Mouse (Mus musculus): ENCODE measurements around the gene Ppfia3.
A peak's percentile ranks its signal among the peaks of the same experiment; 100 is the strongest.
"Not testable (repeated sequence)": the region's sequence is repeated elsewhere in the genome, so short reads cannot be mapped to it uniquely, and the experiment has no call there.

Gene Ppfia3

DNA sequence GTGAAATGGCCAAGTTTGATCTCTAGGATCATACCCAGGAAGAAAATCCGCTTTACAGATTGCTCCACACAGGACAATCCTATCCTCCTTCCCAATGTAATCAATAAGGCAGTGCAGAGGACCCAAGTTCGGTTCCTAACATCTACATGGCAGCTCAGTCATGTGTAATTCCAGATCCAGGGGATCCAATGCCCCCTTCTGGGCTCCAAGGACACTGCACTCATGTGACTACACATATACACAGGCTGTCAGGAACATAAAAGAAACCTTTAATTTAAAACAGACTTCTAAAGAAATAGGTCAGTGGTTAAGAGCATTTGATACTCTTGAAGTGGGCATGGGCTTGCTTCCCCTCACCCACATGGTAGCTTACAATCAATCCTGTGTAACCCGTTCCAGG, 19.3 kb upstream of the Ppfia3 start:
- DNase-seq (ENCODE audit: low spot score): no peak

DNA sequence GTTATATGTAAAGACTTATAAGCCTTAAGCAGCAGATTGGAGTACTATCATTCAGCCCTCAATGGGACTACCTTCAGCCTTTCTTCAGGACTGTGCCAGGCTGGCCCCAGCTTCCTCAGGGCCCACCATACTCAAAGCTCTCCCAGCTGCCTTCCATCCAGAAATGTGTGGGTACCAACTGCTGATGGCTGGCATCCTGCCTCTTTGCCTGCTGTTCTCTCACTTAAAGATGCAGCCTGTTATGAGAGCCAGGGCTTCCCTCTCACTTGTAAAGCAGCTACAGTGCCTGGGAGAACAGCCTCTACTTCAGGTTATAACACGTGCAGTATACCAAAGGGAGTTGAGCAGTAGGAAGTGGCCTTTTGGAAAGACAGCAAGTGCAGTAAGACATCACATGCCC, 9.2 kb upstream of the Ppfia3 start:
- no peak for DNase-seq (ENCODE audit: low spot score)

DNA sequence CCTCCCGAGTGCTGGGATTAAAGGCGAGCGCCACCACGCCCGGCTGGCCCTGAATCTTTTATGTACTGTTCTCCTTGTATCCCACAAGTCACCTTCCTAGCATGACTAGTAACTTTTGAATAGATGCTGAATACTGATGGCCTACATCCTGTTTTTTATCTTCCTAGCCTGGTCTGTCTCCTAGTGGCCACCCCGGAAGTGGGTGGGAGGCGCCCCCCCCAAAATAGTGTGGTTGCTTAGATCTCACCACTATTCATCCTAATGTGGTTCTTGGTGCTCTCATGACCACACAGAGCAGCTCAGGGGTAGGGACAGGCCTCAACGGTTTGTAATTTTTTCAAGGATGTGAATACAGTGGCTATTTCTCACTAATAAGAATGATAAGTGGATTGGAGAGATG, 7.8 kb upstream of the Ppfia3 start:
- no peak for DNase-seq (ENCODE audit: low spot score)

DNA sequence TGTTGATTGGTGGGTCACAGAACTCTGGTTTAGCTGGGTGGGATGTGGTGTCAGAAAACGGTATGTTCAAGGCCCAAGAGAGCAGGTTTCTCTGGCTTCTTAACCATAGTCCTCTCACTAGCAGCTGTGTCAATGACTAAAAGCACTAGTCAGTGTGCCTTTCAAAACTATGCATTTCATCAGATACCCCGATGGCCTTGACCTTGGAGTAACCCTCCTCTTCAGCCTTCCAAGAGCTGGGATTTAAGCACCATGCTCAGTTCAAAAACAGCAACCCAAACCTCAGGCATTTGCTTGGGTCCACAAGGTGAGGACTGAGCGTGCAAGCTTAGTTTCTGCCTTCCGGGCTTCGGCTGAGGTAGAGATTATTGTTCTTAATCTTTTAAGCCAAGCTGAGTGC, 5.6 kb upstream of the Ppfia3 start:
- DNase-seq (ENCODE audit: low spot score): no peak

DNA sequence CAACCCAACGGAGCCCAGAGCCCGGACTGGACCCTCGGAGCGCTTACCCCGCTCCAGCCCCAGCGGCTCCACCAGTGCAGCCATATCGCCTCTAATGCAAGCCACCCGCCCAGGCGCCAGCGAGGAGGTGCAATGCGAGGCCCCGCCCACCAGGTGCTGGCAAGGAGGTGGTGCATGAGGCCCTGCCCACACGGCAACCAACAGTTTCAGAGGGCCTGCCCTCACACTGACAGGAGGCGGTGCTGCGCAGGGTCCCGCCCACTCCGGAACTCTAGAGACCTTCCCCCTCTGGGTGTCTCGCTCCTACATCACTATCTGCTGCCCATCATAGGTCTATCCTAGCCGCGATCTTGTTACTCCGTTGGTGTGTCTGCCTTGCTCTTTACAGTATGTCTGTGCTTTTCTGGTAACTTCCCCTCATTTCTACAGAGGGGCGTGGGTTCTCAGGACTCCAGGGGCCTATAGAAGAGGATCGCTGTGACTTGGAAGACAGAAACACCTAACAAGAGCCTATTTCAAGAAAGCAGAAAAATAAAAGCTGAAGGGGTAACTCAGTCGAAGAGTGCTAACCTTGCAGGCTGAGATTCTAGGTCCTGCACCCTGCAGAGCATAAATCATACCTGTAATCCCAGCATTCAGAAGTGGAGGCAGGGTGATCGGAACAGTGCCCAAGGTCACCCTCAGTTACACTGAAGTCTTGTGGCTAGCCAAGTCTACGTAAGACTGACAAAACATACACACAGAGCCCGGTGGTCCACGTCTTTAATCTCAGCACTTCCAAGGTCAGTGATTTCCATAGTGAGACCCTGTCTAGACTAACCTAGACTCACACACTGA, 3.9 kb upstream of the Ppfia3 start, which contains the start of gene Lin7b:
Gene Lin7b (minus strand): TSS at position 109 of the 837 bp plus-strand sequence.
- DNase-seq (ENCODE audit: low spot score): peak; percentile 87

DNA sequence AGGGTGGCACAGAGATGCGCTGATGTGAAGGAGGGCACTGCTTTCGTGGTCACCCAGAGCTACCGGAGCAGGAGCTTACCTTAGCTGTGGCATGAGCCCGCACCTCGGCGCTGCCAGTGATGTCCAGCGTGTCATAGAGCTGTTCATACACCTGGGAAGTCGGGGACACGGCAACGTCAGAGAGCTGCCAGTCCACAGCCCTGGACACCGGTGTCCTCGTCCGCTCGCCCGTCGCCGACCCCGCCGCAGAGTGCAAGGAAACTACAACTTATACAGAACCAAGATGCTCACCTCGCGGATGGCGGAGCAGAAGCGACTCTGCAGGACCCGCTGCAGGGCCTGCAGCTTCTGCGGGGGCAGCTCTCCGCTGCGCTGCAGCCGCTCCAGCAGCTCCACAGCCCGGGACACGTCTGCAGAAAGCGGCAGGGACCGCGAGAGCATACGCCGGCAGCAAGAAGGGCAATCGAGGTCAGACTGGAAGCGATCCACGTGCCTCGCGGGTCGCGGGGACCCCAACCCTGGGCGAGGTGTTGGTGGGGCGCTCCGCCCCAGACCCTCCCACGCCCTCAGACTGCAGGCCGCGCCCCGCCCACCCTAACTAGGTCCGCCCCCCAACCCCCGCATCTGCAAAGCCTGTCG, 3.1 kb upstream of the Ppfia3 start:
- DNase-seq (ENCODE audit: low spot score): no peak

DNA sequence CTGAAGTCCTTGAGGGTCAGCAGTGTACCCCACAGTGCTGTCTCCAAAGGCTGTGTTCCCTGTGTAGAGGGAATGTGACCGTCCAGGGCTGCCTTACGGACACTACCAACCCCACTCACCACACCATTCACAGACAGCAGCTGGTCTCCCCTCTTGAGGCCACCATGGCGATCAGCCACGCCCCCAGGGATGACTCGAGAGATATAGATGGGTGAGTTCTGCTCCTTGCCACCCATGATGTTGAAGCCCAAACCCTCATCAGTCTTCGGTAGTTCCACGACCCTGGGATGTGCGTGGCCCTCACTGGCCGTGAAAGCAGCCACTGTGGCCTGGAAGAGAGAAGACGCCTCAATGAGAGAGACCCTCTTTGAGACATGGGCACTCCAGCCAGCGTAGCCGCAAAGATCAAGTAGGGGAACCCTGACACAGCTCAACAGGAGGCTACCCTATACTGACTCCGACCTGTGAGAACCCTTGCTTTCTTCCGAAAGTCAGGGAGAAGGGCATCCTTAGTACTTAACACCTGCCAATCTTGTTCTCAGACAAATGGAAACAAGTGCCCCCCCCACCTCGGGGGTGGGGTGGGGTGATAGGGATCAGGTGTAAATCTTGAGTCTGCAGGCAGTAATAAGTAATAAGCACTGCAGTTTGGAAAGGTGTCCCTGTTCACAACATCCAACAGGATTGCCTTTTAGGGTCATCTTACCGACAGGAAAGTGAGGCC, 2.4 kb upstream of the Ppfia3 start:
- no peak for DNase-seq (ENCODE audit: low spot score)

DNA sequence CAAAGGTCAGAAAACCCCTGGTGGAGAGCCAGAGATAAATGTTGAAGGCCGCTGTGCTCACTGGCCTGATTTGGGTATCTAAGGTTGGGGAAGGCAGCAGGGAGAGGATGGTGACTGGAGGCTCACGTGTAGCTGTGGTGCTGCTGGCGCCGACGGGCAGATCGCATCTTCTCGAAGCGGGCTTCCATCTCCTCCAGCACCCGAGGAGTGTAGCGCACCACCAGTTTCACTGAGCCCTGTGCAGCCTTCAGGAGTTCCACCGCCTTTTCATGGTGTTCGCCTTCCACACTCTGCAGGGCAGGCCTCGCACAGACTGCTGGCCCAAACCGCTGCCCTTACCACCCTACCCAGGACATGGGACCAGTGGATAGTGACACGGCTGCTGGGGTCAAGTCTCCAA, 1.4 kb upstream of the Ppfia3 start:
- DNase-seq (ENCODE audit: low spot score): no peak

DNA sequence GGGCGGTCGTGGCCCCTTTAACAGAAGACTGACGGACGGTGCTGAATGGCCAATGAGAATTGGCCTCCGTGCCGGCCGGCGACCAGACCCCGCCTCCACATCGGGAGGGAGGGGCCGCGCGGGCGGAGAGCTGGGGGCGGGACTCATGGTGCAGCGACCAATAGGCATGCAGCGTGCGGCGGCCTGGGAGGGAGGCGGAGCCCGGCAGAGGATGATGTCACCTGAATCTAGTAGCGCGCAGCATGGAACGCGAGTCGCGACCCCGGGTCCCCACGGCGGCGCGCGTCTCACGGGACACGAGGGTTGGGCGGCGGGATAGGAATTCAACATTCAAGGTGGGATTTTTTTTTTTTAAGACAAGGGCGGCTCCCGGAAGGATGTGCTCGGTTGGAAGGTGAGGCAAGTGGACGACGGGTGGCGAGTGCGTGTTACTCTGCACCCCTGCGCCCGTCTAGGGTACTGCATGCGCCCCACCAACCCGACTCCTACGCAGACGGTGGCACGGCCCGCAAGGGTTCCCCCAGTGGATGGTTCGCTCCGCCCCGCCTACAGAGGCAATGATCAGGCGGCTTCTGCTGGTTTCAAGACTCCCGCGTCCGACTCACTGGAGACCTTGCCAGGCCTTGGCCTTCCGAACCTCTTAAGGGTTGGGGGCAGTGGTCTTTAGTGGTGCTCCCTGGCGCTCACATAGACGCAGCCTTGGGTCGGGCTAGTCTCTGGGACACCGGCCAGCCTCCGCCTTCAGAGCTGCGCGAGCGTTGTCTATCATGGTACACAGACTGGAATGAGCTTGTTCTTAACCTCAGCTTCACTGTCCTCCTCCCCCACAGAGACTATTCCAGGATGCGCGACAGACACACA, 431 bp upstream of the Ppfia3 start:
- peak; percentile 95 for DNase-seq (ENCODE audit: low spot score)

DNA sequence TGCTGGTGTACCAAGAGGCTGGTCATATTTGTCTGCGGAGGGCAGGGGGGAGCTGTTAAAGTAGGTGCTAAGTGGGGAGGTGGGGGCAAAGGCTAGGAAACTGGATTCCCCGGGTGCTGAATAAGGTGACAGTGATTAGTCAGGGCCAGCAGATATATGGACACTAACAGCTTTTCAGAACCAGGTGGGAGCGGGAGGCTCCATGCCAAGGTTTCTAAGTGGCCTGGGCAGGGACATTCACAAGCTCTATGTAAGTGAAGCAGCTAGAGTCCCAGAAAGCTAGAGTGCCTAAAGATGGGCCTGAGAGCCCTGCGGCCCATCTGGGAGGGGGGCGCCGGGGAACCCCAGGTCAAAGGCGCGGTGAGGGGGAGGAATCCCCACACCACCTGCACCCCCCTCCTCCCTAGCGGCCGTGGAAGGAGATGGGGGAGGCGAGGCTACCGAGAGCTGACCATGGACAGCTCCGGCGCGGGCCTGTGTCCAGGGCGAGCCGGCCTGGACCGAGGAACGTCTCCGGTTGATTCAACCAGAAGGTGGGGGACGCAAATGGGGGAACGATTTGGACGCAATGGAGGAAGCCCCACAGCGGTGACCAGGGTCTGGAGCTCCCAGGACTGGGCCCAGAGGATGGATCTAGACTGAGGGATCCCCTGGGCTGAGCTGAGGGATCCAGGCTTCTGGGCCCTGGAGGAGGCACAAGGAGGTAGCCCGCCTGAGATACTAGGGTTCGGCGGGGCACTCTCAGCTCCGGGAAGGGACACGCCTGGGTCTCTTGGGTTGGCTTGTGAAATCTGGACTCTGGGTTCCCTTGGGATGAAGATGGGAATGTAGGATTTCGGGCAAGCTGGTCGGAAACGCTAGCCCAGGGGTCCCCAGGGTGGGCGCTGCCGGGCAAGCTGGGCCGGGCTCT, 822 bp downstream of the Ppfia3 start:
- no peak for DNase-seq (ENCODE audit: low spot score)

DNA sequence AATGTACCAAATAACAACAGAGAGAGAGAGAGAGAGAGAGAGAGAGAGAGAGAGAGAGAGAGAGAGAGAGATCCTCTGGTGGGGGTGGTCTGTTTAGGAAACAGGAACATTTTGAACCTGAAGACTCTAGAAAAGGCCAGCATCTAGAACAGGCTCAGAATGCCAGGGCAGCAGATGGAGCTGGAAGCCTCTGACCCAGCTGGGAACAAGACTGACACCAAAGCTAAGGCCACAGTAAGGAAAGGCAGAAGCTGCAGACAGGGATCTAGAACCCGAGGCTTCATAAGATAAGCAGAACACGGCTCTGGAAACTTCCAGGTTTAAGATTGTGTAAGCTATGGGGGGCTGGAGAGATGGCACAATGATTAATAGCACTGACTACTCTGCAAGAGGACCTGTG, 2.8 kb downstream of the Ppfia3 start:
- no peak for DNase-seq (ENCODE audit: low spot score)

DNA sequence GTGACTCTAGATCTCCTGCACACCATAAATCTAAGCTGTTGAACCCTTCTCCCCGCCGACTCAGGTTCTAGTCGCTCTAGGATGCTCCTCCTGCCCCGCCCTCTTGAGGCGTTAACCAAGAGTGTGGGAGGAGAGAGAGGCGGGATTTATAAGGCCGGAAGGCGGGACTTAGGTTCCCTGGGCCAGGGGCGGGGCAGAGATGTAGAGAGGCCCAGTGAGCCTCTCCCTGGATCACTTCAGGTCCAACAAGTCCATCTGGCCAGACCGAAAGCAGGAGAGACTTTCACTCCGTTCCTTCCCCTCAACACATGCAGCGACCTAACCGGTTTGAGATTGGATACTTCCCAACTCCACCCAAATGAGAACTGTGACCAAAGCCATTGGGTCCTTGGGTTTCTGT, 4.0 kb downstream of the Ppfia3 start:
- peak; percentile 55 for DNase-seq (ENCODE audit: low spot score)

DNA sequence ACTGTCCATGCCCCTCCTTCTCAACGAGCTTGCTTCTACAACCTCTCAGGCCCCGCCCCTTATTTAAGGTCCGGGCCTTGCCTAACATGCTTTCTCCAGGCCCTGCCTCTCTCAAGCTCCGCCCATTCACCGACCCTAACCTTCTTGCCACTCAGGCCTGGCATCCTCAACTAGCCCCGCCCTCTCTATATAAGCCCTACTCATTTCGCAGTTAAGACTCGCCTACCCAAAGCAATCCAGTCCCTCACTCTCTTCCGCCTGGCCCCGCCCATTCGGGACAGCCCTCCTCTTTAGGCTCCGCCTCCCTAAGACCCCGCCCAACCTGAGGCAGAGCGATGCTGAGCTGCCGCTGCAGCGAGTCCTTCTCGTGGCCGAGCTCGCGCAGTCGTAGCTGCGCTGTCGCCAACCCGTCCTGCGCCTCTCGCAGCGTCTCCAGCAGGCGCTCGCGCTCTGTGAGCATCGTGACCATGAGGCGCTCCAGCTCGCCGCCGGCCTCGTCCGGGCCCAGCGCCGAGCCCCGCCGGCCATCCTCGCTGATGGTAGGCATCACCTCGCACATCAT, 5.5 kb downstream of the Ppfia3 start:
- DNase-seq (ENCODE audit: low spot score): peak; percentile 85

DNA sequence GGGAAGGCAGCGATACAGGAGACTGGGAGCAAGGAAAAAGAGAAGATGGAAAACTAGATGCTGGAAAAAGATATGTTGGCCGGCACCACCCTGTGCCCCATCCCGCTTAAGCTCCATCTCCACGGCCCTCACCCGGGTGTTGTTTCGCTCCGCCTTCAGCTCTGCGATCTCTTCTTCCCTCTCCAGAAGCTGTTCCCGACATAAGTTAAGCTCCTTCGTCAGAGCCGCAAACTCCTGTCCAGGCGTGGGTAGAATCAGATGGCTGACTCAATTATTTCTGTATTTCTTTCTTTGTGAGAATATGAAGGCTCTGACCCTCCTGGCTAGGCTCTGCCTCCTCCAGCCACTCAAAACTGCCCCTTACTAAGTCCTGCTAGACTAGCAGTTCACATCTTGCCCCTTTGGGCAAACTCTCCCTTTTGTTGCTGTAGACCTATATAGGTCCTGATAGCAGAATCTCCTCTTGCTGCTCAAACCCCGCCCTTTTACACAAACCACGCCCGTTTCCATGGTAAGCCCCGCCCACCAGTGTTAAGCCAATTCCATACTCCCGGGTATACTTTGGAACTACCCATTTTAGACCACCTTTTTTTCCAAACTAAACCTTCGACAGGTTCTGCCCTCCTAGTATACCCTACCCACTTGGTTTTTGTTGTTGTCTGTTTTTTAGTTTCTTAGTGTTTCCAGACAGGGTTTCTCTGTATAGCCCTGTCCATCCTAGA, 6.3 kb downstream of the Ppfia3 start:
- no peak for DNase-seq (ENCODE audit: low spot score)

DNA sequence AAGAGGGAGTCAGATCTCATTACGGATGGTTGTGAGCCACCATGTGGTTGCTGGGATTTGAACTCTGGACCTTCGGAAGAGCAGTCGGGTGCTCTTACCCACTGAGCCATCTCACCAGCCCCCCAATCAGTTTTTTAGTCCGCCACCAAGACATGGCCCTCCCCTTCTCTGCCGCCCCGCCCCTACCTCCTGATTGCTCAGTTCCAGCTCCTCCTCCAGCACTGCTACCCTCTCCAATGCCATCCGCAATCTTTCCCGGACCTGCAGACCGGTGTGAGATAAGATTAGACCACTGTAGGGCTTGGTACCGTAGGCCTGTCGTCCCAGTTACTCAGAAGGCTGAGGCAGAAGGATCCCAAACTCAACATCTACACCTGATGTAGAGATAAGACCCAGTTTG, 7.7 kb downstream of the Ppfia3 start:
- not testable (repeated sequence) for DNase-seq (ENCODE audit: low spot score)

DNA sequence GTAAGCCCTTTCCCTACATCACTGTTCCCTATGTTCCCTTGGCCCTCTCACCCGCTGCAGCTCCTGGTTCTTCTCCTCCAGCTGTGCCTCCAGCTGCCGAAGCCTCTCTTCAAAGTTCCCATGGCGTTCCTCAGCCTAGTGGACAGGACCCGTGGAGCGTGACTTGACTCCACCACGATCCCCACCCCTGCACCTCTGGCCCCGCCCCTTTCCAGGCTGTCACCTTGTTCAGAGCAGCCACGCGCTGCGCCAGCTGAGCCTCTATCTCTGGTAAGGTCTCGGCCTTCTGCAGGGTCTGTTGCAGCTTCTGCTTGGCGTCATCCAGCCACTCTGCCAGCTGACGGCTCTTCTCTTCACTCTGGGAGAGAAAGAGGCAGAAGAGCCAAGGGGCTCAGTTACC, 10.7 kb downstream of the Ppfia3 start:
- no peak for DNase-seq (ENCODE audit: low spot score)

DNA sequence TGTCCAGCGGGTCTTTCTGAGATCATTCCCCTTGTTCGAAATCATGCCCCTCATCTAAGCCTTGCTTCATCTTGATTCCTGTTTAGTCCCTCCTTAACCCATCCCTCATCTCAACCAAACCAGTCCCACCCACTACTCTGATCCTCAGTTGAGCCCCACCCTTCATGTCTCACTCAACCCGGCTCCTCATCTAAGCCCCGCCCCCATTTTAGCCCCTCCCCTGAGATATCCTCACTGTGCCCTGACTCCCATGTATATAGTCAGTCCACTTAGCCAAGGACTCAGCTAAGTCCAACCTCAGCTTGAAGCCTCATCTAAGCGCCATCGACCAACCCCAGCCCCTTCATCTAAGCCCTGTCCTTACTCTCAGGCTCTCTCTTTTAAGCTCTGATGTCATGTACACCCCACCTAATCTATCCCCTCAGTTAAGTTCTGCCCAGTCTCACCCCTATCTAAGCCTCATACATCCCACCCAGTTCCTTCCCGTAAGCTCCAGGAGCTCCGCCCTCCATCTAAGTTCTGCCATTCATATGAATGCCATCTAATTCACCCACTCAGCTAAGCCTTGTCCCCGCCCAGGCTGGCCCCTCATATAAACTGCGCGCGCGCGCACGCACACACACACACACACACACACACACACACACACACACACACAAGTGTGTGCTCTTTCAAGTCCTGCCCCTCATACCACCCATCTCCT, 11.3 kb downstream of the Ppfia3 start:
- DNase-seq (ENCODE audit: low spot score): no peak

DNA sequence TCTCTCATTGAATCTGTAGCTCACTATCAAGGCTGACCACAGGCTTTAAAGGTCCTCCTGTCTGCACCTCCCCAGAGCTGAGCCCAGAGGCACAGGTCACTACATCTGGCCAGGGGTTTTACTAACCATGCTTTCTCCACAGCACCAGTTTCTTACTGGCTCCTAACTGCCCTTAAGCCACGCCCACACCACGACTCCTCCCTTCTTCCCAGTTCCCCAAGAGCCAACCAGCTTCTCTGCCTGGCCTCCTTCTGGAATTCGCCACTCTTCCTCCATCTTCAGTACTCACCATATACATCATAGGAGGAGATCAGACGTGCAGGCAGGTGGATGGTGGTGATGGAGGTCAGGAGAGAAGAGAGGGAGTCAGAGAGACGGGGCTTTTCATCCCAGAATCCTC, 13.8 kb downstream of the Ppfia3 start:
- no peak for DNase-seq (ENCODE audit: low spot score)

DNA sequence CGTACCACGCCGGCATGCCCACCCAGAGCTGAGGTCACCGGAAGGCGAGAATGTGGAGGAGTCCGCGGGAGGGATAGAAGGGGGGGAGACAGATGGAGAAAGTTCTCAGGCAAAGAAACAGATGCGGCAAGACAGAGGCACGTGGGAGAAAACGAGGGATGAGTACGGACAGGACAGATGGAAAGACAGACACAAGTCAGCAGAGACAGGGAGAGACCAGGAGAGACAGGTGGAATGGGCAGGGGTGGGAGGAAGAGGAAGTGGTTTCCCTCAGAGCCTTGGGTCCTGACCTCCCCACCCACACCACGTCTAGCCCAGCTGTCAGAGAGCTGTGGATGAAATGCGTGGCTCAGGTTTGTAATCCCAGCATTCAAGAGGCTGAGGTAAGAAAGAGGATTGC, 19.9 kb downstream of the Ppfia3 start:
- no peak for DNase-seq (ENCODE audit: low spot score)

Data from T-cell, adult 2 months (primary cell).